Mouse (Mus musculus) ES-Bruce4 (cell line): ENCODE data around the gene Entpd5.

Experiments used
- EP300 ChIP-seq: IDR thresholded peaks from 2 replicates; pipeline ENCODE4 v1.6.1; 2011; ENCODE audit warnings: low read depth, low read length; ENCODE audit not compliant: insufficient read depth
- POLR2A ChIP-seq: IDR thresholded peaks from one replicate; pipeline ENCODE4 v1.8.1; 2011; ENCODE audit warnings: low read length; ENCODE audit not compliant: insufficient read depth

DNA sequence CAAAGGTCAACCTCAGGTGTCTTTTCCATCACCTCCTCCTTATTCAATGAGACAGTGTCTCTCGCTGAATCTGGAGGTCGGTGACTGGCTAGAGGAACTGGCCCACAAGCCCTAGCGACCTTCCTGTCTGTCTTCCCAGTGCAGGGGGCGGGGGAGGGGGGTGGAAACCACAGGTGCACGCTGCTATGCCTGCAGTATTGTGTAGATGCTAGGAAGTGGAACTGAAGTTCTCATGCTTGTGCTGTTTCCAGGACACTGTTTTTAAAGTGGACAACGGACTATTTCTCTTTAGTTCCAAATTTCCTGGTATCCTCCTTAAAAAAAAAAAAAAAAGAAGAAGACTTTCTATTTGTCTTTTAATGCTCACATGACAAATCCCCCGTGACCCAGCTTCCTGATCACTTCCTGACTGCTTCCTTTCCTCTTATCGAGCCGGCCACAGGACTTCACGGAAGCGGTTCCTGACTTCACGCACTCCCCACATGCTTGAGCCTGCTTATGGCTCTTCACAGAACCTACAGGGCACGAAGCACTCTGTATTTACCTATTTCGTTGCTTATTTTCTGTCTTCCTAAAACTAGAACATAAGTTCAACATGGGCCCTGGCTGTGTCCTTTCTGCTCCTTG is 19.9 kb downstream of the Entpd5 start:
- no peak for TF ChIP-seq POLR2A
- no peak for TF ChIP-seq EP300
